Mouse (Mus musculus): Measurements from ENCODE around the gene Mtx1.

DNA sequence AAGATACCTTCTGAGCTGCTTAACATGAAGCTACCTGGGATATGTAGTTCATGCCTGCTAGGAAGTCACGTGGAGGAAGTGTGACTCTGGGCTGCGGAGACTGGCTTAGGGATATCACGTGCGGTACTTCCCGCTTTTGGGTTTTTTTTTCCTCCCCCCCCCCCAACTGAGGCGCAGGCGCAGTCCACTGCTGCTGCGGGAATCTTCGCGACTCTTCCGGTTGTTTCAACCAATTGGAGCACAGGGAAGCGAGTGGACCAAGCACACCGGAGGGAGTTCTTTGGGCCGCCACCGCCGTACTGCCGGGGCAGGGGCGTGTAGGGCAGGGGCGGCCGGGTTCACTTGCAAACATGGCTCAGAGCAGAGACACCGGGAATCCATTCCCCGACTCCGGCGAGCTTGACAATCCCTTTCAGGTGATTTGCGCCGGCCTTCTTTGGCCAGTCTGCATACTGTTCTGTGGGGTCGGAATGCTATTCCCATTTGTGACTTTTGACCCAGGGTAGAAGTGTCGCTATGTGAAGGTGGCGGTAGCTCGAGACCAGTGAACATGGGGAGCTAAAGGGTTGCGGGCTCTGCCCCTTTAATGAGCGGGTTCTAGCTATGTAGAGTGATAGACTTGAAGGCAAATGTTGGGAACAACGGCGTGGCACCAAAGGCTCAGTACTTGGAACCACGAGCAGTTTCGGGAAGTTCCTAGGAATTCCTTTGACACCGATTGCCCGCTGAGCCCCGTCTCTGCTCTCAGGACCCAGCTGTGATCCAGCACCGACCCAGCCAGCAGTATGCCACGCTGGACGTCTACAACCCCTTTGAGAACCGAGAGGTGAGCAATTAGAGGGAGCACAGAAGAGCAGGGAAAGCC, 49.4 kb downstream of the Mtx1 start, which contains the start of gene Scamp3:
- TF ChIP-seq CTCF (conservative IDR thresholded peaks at IDR 0.05; ENCODE audit: insufficient read depth, insufficient read length, low read depth, low read length) (no peak), POLR2A (IDR thresholded peaks at IDR 0.05; ENCODE audit: low read depth, low read length) (peak; percentile 30)
